Mouse (Mus musculus): ENCODE measurements at regions not wholly inside any gene's neighbourhood (a gene's known extent, or its start where the extent isn't known, plus 50 kb on each side); places are given as distances from the start of the nearest gene placed in this dataset.

DNA sequence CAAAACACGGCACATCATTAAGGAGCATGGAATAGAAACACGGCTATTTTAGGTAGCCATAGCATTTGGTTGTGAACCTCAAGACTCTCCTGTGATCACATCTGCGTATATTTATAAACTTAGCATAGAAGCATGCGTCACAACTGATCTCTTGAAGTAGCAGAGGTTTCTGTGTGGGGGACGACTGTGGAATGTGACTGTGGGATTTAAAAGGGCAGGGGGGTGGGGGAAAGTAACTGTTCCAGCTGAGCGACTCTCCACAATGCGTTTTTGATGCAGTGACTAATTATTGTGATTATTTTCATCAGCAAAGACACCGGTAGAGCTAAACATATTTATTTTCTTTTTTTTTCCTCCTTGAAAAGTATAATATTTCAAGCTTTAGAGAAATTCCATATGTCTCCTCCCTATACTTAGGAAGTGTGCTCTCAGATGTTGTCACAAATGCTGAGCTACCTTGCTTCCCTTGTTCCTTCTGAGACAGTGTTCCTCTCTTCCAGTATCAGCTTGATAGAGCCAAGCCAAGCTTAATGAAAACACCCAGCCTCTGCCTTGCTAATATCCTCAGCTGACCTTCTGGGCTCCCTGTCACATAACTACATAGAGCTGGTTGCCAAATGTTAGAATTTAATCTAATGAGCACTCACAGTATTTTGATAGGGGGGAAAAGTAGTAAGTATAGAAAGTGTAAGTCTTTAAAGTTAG, 75.0 kb upstream of the Magi3 start:
- no peak for DNase-seq

DNA sequence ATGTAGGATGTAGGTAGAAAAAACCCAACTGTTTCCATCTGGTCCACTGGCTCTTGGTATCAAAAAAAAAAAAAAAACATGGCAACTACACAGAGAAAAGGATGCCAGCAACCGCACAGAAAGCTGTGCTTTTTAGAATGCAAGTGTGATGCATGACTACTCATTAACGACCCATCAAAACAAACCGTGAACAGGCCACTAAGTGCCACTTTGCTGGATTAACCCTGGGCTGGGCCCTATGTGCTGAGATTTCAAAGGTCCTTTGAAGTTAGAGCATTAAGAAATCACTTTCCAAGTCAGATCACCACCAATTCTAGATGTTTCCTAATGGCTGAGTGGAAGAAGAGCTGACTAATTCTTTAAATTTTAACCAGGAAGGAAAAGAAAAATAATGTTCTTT, 73.7 kb upstream of the Magi3 start:
- DNase-seq: no peak

DNA sequence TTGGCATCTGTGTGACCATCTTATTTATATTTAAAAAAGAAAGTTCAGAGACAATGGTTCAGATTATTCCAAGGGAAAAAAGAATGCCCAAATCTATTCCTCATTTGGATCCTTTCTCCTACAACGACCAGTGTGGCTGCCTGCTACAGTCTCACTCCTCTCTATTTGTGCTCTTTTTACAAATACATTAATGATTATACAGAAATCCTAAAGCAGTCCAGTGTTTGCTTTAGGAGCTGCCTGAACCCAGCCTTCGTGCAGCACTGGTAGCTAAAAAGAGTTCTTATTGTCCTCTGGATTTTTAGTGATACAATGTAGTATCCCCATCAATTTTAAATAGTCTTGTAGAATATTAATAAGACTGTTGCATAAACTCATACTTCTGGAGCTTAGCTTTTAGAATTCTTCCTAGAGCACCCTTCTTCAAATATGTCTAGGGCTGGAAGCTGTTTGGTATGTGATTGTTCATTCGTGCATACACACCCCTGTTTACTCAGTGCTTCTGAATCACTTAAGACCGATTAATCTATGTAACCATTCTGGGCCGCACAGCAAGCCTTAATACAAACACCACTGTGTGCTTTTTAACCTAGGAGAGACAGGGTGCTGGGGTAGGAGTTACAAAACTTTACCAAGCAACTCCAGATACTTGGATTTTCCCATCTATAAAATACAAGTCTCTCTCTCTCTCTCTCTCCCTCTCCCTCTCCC, 69.0 kb upstream of the Magi3 start:
- DNase-seq: no peak

DNA sequence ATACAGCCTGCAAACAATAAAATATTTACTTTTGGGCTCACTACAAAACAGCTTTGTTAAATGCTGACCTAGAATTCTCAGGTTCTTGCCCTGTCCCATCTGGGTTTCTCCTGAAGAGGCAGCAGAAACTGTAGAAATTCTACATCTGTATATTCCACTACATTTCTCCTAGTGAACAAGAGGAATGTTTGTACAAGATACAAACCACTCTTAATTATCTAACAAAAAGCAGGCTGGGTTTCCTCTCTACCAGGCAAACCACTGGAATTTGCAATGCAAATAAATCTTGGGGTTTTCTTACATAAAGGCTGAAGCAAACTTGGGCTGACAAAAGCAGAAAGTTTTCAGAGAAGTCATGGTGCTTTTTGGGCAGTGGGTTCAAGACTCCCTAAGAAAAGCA, 67.7 kb upstream of the Magi3 start:
- DNase-seq: no peak

DNA sequence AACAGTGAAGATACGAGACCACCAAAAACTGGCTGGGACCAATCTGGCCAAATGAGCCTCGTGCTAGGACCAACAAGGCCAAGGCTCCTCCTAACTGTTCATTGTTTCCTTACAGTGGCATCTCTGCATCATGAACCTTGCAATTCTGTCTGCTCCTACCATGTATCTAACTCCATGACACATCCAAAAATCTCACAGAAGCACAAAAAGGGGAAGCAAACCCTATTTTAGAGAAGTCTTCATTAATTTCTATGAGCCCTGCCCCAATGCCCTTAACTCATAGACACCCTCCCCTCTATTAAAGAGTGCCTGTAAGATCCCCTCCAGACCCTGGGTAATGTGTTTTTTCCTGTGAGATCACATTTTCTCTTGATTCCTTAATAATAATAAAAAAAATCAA, 64.8 kb upstream of the Magi3 start:
- DNase-seq: no peak

DNA sequence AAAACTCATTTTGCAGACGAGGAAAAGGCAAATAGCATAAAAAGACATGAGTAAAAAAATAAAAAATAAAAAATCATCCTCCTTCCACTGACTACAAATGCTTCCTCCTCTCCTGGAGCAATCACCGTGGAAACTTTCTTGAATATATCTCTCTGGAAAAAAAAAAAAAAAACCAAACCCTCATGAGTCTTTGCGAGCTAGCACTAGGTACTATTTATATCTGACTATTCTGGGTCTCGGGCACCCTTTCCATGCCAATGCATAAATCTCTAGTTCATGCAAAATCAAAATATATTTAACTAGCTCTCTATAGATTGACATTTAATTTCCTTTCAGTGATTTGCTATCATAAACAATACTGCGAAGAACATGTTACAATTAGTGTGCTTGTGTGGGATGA, 63.7 kb upstream of the Magi3 start:
- no peak for DNase-seq

DNA sequence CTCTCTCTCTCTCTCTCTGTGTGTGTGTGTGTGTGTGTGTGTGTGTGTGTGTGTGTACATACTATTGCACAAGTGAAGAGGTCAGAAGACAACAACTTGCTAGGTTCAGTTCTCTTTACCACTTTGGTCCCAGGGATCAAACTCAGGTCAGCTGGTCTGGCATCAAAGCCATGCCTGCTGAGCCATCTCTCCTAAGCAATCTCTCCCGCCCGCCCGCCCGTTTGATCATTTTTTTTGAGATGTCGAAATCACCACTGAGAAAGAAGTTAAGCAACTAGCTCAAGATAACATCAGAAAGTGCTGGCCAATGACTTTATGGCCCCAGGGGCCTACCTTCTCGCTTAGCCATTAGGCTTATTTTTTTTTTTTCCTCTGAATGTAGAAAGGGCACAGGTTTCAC, 59.3 kb upstream of the Magi3 start:
- DNase-seq: no peak

DNA sequence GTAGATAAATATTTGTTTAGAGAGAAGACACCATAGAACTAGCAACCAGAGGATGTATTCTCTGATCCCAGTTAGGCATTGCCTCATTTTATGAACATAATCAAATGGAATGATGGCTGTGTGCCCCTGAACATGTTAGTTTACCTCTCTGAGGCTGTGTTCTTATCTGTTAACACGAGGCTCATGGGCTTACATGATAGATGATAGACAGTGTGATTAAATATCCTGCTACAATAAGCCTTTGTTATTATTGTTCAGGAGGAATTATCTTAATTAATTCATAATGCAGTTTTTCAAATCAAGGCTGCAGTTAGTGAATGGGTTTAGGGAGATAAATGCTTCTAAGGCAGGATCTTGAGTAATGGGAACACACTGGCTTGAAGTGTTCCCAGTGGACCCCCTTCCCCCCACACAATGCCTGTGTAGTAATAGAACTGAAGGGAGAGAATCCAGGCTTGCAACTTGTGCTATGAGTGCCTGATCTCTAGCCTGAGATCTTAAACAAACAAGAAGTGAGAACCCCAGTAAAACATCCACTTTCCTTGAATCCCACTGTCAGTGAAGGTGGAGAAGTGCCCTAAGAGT, 54.6 kb upstream of the Magi3 start:
- DNase-seq: no peak

DNA sequence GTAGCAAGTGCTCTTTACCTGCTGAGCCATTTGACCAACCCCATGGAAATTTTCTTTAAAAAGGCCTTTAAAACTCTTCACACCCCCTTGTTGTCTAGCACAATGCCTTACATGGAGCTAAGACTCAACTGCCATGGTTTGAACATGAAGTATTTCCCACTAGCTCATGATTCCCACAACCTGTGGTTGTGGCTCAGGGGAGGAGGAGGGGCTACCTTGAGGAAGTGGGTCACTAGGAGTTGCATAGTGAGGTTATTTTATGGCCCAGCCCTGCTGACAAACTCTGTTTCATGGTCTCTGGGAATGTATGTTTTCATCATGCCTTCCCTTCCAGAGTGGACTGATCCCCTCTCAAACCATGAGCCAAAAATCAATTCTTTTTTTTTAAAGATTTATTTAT, 53.9 kb upstream of the Magi3 start:
- DNase-seq: no peak

Data from cerebellum, adult 18-20 months (tissue).